Mouse (Mus musculus): ENCODE results near the gene Capzb.

Gene Capzb

DNA sequence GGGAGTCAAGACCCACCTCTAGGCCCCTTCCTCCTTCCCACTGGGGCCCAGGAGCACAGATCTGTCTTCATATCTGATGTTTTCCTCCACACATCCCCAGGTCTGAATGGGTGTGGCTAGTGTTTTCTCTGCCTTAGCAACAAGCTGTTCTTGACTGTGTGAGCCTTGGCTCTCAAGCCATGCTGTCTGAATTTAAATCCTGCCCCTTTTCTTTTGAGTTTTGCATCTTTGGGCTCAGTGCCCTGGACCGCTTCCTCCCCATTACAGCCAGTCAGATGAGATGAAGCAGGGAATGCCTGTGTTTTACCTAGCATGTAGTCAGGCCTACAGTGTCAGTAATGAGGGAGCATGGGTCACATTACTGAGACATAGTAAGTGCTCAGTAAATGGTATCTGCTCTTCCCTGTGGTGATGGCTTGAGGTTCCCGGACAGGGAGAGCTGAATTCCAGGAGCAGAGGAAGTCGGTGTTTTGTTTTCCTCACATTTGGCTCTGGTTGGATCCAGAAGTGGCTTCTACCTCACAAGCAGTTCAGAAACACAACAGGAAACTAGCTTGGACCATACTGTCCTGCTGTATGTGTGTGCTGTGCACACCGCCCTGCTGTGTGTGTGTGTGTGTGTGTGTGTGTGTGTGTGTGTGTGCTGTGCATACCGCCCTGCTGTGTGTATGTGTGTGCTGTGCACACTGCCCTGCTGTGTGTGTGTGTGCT lies 16.6 kb downstream of the Capzb start:
- DNase-seq (ENCODE audit: low spot score), result no peak

DNA sequence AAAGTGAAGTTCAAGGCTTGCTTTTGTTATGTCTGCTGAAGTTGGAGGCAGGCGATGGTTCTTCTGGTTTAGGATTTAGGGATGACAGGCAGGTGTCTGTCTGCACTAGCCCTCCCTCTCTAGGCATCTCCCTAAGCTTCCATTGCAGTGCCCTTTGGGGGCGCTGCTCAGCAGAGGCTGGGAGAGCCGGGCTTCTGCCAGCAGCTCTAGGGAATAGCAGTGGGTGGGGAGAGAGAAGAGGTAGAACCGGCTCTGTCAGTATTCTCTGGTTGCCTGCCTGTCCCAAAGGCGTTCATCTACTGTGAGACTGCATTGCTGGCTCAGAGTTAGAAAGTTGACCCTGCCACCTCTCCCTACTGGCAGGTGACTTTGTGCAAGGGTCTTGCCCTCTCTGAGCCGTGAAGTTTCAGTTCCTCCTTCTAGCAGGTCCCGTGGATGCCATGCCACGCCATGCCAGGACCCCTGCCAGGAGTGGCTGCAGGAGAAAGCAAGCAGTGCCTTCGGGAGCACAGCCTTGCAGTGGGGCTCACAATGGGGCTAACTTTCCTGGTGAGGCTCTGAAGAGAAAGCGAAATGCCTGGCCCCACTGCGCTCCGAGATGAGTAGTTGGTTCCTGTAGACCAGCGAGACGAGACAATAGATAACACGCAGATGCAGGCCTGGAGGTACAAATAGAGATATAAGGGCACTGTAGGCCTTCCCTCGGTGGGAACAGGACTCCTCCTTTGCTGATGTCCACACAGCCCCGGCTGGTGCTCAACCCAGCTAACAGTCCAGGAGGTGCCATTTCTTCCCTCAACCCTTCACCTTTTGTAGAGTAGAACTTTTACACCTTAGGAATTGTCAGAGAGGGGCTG lies 19.5 kb downstream of the Capzb start:
- DNase-seq (ENCODE audit: low spot score), result peak; percentile 15

- no peak for DNase-seq (ENCODE audit: low spot score)
Observed at GRCm38 (mm10) chr4:139213086-139213485, 20.4 kb downstream of the Capzb start.

DNA sequence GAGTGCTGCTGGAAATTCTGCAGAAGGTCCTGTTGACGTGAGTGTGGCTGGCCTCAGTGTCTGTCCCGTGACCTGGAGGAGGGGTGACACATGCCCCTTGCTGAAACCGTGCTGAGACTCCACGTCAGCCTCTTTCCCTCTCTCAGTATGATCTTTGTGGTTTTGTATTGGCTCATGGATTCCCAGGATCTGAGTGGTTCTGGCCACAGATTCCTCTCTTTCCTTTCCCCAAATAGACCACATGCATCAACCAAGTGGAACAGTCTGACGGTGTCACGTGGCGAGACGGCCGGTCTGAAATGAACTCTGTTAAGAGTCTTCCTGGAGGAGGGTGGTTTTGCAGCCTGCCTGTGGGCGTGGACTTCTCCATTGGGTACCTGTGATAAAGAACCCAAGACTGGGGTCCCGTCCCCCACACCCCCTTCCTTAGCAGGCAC lies 21.3 kb downstream of the Capzb start:
- no peak for DNase-seq (ENCODE audit: low spot score)

DNA sequence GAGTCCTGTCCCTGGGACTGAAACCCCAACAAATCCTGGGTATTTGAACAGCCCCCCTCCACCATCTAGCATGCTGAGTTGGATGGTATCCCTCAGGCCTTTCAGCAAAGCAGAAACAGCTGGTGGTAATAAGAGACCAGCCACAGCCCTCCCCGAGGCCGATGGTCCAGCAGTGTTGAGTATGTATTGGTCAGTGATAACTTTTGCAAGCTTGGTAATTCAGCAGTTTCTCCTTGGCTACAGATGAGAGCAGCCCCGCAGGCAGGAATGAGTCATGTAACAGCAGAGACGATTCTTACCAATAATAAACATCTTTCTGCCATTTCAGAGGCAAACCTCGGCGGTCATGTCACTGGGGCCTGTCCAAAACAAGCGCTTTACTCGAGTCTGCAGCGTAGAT lies 23.9 kb downstream of the Capzb start:
- DNase-seq (ENCODE audit: low spot score), result peak; percentile 32

- DNase-seq (ENCODE audit: low spot score), result no peak
Observed at GRCm38 (mm10) chr4:139218539-139218938, 25.8 kb downstream of the Capzb start.

DNA sequence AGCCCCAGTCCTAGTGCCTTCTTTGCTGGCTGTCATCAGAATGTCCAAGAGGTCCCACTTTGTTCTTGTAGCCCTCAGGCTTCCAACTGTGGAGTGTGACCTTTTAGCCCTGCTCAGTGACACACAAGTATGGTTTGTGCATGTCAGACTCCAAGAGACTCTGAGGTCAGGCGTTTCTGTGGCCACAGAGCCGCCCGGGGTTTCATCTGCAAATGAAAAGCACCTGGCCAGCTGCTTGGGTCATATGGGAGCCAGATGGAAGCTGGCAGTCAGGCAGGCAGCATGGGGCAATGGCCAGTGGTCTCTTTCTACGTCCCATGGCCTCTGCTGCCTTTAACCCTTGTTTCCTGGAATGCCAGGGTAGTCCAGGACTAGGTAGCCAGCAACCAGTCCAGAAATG lies 27.0 kb downstream of the Capzb start:
- DNase-seq (ENCODE audit: low spot score), result peak; percentile 71

DNA sequence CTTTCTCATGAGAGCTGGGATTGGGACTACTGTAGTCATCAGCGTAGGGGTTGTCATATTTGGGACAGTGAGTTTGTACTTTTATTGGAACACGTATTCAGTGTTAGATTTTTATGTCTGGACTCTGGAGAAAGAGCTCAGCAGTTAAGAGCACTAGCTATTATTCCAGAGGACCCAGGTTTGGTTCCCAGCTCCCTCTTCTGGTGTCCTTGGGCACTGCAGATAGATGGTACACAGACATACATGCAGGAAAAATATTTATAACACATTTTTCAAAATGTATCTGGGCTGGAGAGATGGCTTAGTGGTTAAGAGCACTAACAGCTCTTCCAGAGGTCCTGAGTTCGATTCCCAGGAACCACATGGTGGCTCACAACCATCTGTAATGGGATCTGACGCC lies 28.3 kb downstream of the Capzb start:
- DNase-seq (ENCODE audit: low spot score), result no peak

- no peak for DNase-seq (ENCODE audit: low spot score)
Observed at GRCm38 (mm10) chr4:139221837-139222236, 29.1 kb downstream of the Capzb start.

GRCm38 (mm10) chr4:139225115-139225514 lies 32.4 kb downstream of the Capzb start:
- DNase-seq (ENCODE audit: low spot score), result no peak

- DNase-seq (ENCODE audit: low spot score), result no peak
Observed at GRCm38 (mm10) chr4:139225944-139226343, 33.2 kb downstream of the Capzb start.

- DNase-seq (ENCODE audit: low spot score), result no peak
Observed at GRCm38 (mm10) chr4:139226504-139227216, 34.0 kb downstream of the Capzb start.

GRCm38 (mm10) chr4:139227923-139228322 lies 35.2 kb downstream of the Capzb start:
- DNase-seq (ENCODE audit: low spot score), result no peak

DNA sequence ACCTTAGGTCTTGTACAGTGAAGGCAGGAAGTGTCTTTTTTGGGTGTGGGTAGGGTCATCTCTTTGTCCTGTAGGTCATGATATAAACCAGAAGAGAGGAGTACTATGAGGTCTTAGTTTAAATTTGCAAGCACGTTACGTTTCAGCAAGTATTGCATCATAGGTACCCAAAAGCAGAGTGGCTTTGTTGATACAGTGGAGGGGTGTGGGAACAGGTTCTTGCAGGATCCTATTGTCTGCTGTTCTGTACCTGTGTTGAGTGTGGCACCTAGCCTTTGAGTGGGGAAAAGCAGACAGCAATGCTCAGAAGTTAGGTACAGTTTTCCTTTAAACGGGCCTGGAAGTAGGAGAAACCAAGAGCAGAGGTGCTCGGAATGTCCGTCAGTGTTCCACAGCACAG lies 36.6 kb downstream of the Capzb start:
- no peak for DNase-seq (ENCODE audit: low spot score)

DNA sequence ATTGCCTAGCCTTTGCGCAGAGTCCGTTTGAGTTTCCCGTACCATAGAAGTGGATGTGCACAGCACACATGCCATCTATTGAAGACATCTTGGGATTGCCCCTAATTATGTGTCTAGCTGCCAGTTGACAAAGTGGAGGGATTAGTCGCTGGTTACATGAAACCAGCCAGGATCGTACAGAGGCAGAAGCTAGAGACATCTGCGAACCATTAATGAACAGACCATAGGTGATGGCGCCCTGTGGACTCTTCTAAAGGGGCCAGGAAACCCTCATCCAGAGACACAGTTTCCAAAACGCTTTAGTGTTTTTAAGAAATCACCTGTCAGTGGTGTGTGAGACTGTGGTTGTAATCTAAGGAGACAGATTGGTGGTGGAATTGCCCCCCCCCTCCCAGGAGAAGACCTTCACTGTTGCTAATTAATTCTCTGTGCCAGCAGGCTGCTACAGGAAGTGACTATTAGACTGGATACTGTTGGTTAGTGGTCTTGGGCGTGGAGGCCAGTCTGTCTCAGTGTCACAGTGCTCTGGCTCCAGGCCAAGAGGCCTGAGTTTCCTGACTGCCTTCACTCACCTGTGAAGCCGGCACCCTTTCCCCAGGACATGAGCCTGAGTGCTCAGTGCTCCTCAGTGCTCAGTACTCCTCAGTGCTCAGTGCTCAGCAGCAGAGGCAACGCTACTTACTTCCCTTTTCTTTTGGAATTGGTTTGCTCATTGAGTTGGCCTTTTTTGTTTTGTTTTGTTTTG lies 37.8 kb downstream of the Capzb start:
- DNase-seq (ENCODE audit: low spot score), result peak; percentile 71

- no peak for DNase-seq (ENCODE audit: low spot score)
Observed at GRCm38 (mm10) chr4:139231163-139231562, 38.5 kb downstream of the Capzb start.

DNA sequence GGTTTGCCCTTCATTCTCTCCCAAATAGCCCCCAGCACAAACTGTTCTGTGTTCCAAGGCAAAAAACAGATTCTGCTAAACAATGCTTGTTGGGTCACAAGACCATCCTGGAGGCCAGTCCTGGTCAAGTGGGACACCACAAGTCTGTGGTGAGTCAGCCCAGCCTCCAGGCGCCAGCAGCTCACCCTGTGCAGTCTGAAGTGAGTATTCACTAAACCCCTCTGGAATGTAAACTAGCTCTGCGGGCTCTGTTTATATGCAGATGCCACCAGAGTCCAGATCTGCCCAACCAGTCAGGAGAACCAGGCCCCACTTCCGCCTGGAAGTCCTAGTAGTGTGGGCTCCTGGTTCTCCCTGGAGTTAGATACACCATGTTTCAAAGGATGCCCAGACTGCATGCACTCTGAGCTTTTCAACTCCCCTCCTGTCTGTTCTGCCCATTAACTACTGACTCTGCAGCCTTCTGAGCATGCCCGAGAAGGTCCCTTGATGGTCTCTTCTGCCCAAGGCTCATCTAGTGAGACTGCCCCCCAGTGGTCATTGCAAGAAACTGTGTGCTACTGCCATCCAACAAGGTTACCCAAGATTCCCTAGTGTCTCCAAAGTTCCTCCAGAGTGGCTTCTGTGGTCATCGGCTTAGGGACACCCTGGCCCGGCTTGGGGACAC lies 39.9 kb downstream of the Capzb start:
- peak; percentile 85 for DNase-seq (ENCODE audit: low spot score)

DNA sequence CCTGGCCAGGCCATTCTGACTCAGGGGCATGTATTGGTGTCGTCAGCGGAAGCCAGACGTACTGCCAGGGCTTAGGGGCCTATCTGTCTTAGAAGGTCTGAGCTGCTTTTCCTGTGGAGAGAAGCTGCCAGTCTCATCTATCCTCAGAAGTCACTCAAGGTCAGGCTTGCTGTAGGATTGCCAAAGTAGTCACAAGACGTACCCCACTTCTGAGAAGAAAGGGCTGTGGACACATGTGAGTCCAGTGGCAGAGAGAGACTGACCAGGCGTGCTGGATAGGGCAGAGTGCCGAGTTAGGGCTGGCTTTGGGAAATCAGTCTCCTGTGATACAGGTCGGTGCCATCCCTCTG lies 40.4 kb downstream of the Capzb start:
- no peak for DNase-seq (ENCODE audit: low spot score)

- DNase-seq (ENCODE audit: low spot score), result no peak
Observed at GRCm38 (mm10) chr4:139233755-139234254, 41.1 kb downstream of the Capzb start.

DNA sequence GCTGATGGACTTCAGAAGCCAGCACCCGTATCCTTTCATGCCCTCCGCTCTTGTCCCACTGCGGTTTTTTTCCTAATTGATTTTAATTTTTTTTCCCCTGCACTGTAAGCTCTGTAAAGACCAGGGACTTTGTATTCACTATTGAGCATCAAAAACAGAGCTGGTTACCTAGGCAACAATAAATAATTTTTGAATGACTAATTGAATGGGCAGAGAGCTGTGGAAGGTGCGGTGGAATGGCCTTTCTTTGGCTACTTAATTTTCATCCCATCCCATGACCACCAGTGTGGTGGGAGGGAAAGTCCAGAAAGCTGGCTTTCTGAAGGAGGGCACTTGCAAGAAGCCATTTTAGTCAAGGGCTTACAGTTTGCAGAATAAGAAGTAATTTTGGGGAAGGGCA lies 41.6 kb downstream of the Capzb start:
- no peak for DNase-seq (ENCODE audit: low spot score)

DNA sequence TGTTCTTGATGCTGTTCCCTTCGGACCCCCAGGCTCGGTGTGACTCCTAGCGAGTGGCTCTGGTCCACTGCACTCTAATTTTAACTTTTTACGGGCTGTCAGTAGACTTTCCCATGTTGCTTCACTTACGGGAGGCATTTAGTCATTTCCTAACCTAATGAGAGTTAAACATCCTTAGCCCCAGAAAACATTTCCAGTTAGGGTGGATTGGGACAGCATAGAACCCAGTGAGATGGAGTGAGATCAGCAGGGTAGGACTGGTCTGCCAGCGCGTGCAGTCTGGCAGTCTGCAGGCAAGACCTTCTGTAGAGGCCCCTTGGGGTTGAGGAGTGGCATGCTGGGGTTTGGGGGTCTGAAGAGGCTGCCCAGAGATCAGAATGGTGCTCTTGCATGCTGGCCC lies 42.9 kb downstream of the Capzb start:
- no peak for DNase-seq (ENCODE audit: low spot score)
